Mouse (Mus musculus) stomach, postnatal 0 days (tissue): ENCODE results near the gene Tas1r2. TPM values are rescaled to one million over a fixed set of nuclear protein-coding genes. Genes with fewer than 3 reads are reported as not detected.
A peak's percentile ranks its signal among the peaks of the same experiment; 100 is the strongest.

ENCODE experiments used
- ATAC-seq: fragments of 200-750 bp; cut with Nextera tagmentation; 2 replicates; pipeline ENCODE4 v1.8.0; 2017; ENCODE audit not compliant: low FRiP score, low TSS enrichment
- DNase-seq: peaks from one replicate; pipeline ENCODE4 v3.0.0-alpha.2; 2016; ENCODE audit warnings: low spot score
- H3K27ac ChIP-seq: fragments of 300-500 bp; sonication (generic); replicated peaks from 2 replicates; pipeline ENCODE4 v1.5.1; 2014; ENCODE audit warnings: mild to moderate bottlenecking, control low read depth
- H3K27me3 ChIP-seq: fragments of 300-500 bp; sonication (generic); 2 replicates; pipeline ENCODE4 v1.6.1; 2014; ENCODE audit warnings: low read length; ENCODE audit not compliant: control insufficient read depth, insufficient read depth
- H3K36me3 ChIP-seq: fragments of 300-500 bp; sonication (generic); 2 replicates; pipeline ENCODE4 v1.6.1; 2014; ENCODE audit warnings: low read length, mixed read lengths; ENCODE audit not compliant: control insufficient read depth, insufficient read depth
- H3K4me1 ChIP-seq: fragments of 300-500 bp; sonication (generic); replicated peaks from 2 replicates; pipeline ENCODE4 v1.6.1; 2014; ENCODE audit warnings: antibody characterized with exemption; ENCODE audit not compliant: control insufficient read depth, insufficient read depth
- H3K4me2 ChIP-seq: fragments of 300-500 bp; sonication (generic); replicated peaks from 2 replicates; pipeline ENCODE4 v1.6.1; 2014; ENCODE audit warnings: low read depth, mild to moderate bottlenecking, control low read depth, moderate library complexity
- H3K4me3 ChIP-seq: fragments of 300-500 bp; sonication (generic); 2 replicates; pipeline ENCODE4 v1.5.1; 2014; ENCODE audit warnings: low read depth, low read length, control low read depth
- H3K9ac ChIP-seq: fragments of 300-500 bp; sonication (generic); 2 replicates; pipeline ENCODE4 v1.6.1; 2014; ENCODE audit warnings: mild to moderate bottlenecking, low read length, control low read depth, mixed read lengths
- H3K9me3 ChIP-seq: fragments of 300-500 bp; sonication (generic); 2 replicates; pipeline ENCODE4 v1.6.1; 2016; ENCODE audit warnings: low read length; ENCODE audit not compliant: control insufficient read depth
- CTCF ChIP-seq: IDR thresholded peaks from 2 replicates; pipeline ENCODE4 v1.5.1; 2016; ENCODE audit warnings: antibody characterized with exemption, low read depth, mild to moderate bottlenecking, moderate library complexity
- EP300 ChIP-seq: optimal IDR thresholded peaks from 2 replicates; pipeline ENCODE3; 2016; ENCODE audit warnings: antibody characterized with exemption
- WGBS: fragments of 180-500 bp; shearing (Covaris S2); extraction: QIAGEN DNeasy Blood & Tissue Kit; methylation state at CpG from one replicate; pipeline ENCODE4 v1.1.7; 2014; 5-methylcytosine and 5-hydroxymethylcytosine counted together
- polyA plus RNA-seq: library from polyadenylated mRNA; unstranded; fragments of >200 nt; fragmentation: Nextera tagmentation; extraction: Ambion mirVana; gene quantifications from 2 replicates; pipeline ENCODE4 v1.2.1, GENCODE M21; 2015

Gene Tas1r2
- polyA plus RNA-seq, 1 experiment from 2014 or later = not detected

DNA sequence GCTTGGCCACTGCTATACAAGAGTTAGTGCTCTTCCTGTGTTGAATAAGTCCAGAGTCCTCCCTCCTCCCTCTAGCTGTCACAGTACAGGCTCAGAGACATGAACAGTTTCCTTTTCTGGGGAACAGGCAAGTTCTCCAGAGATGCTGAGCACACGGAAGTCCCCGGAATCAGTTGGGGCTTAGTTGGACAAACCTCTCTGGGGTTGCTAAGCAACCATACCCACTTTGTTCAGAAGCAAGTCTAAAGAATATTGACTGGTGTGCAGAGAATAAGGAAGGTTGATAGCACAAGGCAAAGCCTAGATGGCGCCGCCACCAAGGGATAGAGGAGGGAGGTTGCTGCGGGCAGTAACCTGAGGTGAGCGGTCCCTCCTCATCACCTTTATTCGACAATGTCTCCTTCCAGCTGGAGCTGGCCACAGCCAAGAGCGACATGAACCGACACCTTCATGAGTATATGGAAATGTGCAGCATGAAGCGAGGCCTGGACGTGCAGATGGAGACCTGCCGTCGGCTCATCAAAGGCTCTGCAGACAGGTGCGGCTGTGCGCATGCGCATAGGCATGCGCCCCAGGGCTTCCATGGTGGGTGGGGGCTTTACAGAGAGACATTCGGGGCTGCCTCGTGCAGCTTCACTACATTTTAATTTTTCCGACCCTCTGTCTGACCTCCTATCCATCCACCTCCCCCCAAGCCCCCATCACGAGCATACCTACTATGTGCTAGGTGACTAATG, 38.6 kb upstream of the Tas1r2 start:
- Histone ChIP-seq H3K27me3 (no peaks in the 10 kb centered on the region), H3K9me3 (no peaks in the 10 kb centered on the region), H3K4me3 (no peak overlapping the region), H3K27ac (no peak overlapping the region), H3K36me3 (peaks cover 12% of the 10 kb centered on the region), H3K4me1 (no peaks in the 10 kb centered on the region), H3K9ac (no peak overlapping the region), H3K4me2 (no peak overlapping the region)
- WGBS = 88% methylated on average over 21 of the region's 21 CpGs
- DNase-seq = no peak
- TF ChIP-seq CTCF = peak; percentile 18
- TF ChIP-seq EP300 = no peak
- no peak for ATAC-seq

DNA sequence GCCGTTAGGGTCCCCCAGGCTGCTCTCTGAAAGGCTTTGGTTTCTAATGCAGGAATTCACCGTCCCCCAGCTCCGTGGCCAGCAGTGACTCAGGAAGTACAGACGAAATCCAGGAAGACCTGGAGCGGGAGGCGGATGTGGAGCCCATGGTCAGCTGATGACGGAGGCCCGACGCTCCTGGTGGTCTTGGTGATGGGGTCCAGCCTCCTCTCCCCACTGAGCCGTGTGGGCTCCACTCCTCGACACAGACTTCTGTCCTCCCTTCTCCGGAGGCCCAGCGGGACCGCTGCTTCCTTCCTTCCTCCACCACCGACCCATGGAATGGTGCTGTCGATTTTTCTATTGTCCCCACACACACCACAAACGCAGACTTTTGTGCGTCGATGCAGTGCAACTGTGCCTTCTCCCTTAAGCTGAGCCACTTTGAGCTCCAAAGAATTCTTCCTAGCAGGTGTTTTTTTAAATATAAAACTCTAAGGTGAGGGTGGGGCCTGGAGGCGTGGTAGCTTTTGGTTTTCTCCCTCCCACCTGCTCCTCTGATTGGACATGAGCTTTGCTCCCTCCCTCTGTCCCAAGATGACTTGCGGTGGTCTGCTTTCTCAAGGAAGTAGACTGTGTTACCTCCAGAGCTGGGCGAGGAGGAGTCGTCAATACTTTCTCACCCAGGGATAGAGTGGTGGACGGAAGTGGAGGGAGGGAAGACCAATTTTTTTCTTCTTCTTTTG, 36.9 kb upstream of the Tas1r2 start:
- ATAC-seq = peak; percentile 89
- WGBS = 17% methylated on average over 22 of the region's 24 CpGs
- Histone ChIP-seq H3K4me2 (peak overlapping the region; percentile 55), H3K36me3 (peaks cover 12% of the 10 kb centered on the region), H3K9ac (peak overlapping the region; percentile 52), H3K4me1 (no peaks in the 10 kb centered on the region), H3K9me3 (no peaks in the 10 kb centered on the region), H3K4me3 (peak overlapping the region; percentile 43), H3K27ac (peak overlapping the region; percentile 84), H3K27me3 (no peaks in the 10 kb centered on the region)
- TF ChIP-seq CTCF (no peak), EP300 (no peak)
- DNase-seq = peak; percentile 83

DNA sequence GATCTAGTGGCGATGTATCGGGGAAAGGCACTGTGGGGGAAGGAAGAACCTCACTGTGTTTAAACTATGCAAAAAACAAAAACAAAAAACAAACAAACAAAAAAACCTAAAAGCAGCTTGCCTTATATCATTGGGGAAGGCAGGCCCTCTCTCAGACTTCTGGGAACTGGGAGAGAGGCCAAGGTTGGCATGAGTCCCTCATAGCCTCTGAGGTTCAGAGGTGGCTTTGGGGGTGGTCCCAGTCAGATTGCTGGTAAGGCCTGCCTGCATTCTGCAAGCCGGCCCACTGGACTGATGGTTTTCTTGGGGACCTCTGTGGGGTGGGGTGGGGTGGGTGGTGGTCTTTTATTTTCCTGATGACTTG, 36.4 kb upstream of the Tas1r2 start:
- no peak for DNase-seq
- H3K4me3 ChIP-seq = peak overlapping the region; percentile 43; the same call in 1 of the 2 replicates
- H3K9ac ChIP-seq = no peak overlapping the region
- no peak for ATAC-seq
- no peaks in the 10 kb centered on the region for H3K4me1 ChIP-seq
- no peaks in the 10 kb centered on the region for H3K9me3 ChIP-seq
- H3K27me3 ChIP-seq = no peaks in the 10 kb centered on the region
- peaks cover 12% of the 10 kb centered on the region for H3K36me3 ChIP-seq
- peak overlapping the region; percentile 55 for H3K4me2 ChIP-seq
- WGBS = 42% methylated on average over 3 of the region's 3 CpGs
- H3K27ac ChIP-seq = peak overlapping the region; percentile 84; the same call in 1 of the 2 replicates
- TF ChIP-seq CTCF (no peak), EP300 (no peak)

DNA sequence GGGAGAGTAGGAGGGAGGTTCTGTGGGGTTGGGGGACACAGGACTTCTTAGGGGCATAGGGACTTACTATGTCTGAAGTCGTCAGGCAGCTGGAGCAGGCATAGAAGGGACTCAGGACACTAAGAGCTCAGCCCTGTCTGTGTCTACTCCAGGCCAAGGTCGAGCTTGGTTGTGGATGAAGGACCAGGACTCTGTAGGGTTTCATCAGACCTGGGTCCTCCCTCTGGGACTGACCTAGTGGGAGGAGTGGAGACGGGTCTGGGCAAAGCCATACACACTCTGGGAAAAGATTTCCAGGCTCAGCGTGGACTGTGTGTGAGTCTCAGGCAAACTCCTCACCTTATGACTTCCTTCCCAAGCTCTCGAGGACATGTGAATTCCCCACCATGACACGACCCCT, 33.6 kb upstream of the Tas1r2 start:
- TF ChIP-seq CTCF (no peak), EP300 (no peak)
- 72% methylated on average over 6 of the region's 6 CpGs for WGBS
- no peak overlapping the region for H3K9ac ChIP-seq
- 0 out of 2 replicates have a peak, but pooled peaks cover 3% of the 10 kb centered on the region for H3K36me3 ChIP-seq
- 0 out of 2 replicates have a peak, but pooled peaks cover 1% of the 10 kb centered on the region for H3K4me1 ChIP-seq
- DNase-seq (no peak), ATAC-seq (no peak)
- H3K4me3 ChIP-seq = no peak overlapping the region
- no peaks in the 10 kb centered on the region for H3K9me3 ChIP-seq
- H3K27me3 ChIP-seq = no peaks in the 10 kb centered on the region
- H3K27ac ChIP-seq = no peak overlapping the region
- no peak overlapping the region for H3K4me2 ChIP-seq

DNA sequence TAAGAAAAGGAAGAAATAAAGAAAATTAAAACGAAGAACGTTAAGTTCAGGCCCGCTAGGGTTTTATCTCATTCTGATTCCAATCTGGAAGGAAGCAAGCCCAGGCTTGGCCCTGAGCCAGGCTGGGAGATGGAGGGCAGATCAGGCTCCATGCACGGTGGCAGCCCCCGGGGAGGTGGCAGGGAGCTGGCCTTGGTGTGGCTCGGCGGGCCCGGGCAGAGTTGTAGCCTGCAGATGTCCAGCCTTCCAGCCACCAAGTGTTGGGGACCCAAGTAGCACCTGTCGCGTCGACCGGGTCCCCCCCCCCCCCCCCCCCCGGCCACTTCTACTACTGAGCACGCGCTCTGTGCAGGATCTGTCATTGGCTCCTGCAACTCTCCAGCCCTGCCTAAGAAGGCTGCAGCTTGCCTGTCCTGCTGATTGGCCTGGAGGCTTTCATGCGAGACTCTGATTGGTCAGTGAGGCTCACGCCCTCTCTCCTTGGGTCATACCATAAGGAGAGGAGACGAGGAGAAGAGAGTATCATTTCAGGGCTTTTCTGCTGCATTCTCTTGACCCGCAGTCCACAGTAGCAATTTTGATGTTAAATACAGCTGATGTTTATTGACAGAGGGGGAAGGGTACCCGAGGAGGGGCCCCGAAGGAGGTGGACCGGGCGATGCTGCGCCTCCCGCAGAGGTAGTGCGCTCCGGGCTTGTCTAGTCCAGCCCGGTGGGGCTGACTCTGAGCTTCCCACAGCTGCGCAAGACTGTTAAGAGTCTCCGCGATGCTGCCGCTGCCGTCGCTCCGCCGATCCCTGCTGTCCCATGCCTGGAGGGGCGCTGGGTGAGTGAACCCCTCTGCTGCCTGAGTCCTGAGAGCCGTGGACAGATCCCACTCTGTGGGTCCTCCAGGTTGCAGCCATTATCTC, 30.7 kb upstream of the Tas1r2 start, which contains the start of gene Aldh4a1:
TSS of gene Aldh4a1 (plus strand) at position 494 of the 910 bp plus-strand sequence.
- 0% methylated on average over 37 of the region's 38 CpGs for WGBS
- Histone ChIP-seq H3K4me1 (0 out of 2 replicates have a peak, but pooled peaks cover 2% of the 10 kb centered on the region), H3K36me3 (0 out of 2 replicates have a peak, but pooled peaks cover 2% of the 10 kb centered on the region), H3K4me3 (peak within 1 kb of the TSS; percentile 70), H3K27ac (peak within 1 kb of the TSS; percentile 88), H3K4me2 (peak within 1 kb of the TSS; percentile 98), H3K9me3 (no peaks in the 10 kb centered on the region), H3K27me3 (no peaks in the 10 kb centered on the region), H3K9ac (peak within 1 kb of the TSS; percentile 73)
- DNase-seq (peak; percentile 92), ATAC-seq (peak; percentile 99)
- no peak; the same call in 1 of the 2 replicates for TF ChIP-seq CTCF
- TF ChIP-seq EP300 = peak; percentile 83
